Mouse (Mus musculus): Measurements from ENCODE around the gene Fam3b. TPM values are rescaled to one million over a fixed set of nuclear protein-coding genes. Genes with fewer than 3 reads are reported as not detected.

The Fam3b gene
- polyA plus RNA-seq, 1 experiment: not detected

DNA sequence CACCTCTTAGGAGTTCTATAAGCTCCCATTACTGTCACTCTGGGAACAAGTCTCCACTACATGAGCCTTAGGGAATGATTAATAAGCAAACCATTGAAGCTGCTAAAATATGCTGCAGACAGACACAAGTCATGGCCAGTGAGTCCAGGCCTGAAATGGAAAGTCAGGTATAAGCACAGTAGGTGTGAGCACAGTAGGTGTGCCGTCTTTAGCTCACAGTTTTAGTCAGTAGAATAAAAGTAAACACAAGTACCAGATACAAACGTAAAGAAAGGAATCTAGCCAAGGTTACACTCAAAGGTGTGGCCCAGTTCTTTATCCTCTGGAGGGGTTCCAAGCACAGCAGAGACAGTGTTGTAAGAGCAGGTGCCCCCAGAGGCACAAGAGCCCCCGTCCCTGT, 47.1 kb downstream of the Fam3b start:
- Histone ChIP-seq H3K79me3 (ENCODE audit: low read depth) (no peaks in the 10 kb centered on the region), H3K27me3 (ENCODE audit: control insufficient read depth, insufficient read depth, insufficient read length) (no peaks in the 10 kb centered on the region), H3K4me3 (ENCODE audit: insufficient read depth, poor library complexity, severe bottlenecking) (no peak overlapping the region), H3K79me2 (ENCODE audit: control insufficient read depth, insufficient read depth) (no peaks in the 10 kb centered on the region), H3K36me3 (ENCODE audit: control insufficient read depth, insufficient read depth) (no peaks in the 10 kb centered on the region), H3ac (ENCODE audit: control insufficient read depth, insufficient read length, low read depth) (no peak overlapping the region)
- TF ChIP-seq CEBPB (IDR thresholded peaks at IDR 0.05; ENCODE audit: low read depth) (no peak), USF1 (IDR thresholded peaks at IDR 0.05; ENCODE audit: low read depth) (no peak), CTCF (IDR thresholded peaks at IDR 0.05; ENCODE audit: control insufficient read depth, insufficient read depth, insufficient read length) (no peak), MAX (IDR thresholded peaks at IDR 0.05) (no peak), FOSL1 (IDR thresholded peaks at IDR 0.05; ENCODE audit: insufficient read depth, low read length, poor library complexity, severe bottlenecking) (no peak), MYOD1 (IDR thresholded peaks at IDR 0.05; ENCODE audit: control insufficient read depth, insufficient read length, low read depth) (no peak), MYOG (IDR thresholded peaks at IDR 0.05; ENCODE audit: control insufficient read depth, extremely low read depth, insufficient read length) (no peak)

DNA sequence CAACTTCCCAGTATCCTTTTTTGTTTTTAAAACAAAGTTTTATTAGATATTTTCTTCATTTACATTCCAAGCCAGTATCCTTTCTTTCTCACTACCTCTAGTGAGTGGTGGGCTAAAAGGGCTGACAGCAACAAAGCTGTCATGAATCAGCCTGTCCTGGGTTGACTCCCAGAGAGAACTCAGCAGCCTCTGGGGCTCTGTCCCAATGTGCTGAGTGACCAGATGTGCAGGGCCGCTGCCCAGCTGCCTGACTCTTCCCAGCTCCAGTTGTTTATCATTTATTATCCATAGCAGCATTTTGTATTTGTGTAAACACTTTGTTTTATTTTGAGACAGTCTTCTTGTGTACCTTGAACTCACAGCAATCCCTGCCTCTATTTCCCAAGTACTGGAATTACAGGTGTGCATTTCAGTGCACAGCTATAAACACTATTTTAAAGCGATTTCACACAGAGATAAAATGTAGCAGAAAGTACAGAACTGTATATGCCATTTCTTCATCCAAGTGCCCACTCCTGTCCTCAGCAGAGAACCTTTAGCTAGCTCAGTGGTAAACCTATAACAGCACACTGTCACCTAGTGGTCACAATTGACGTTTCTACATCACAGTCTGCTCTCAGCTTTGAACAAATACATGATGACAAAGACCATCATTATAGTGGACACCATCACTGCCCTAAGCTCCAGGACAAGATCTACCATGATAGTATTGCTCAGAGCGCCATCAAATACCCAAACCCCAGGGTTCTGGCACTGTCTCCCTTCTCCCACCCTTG, 48.2 kb downstream of the Fam3b start:
- Histone ChIP-seq H3ac (ENCODE audit: control insufficient read depth, insufficient read length, low read depth) (no peak overlapping the region), H3K79me2 (ENCODE audit: control insufficient read depth, insufficient read depth) (no peaks in the 10 kb centered on the region), H3K4me3 (ENCODE audit: insufficient read depth, poor library complexity, severe bottlenecking) (no peak overlapping the region), H3K36me3 (ENCODE audit: control insufficient read depth, insufficient read depth) (no peaks in the 10 kb centered on the region), H3K27me3 (ENCODE audit: control insufficient read depth, insufficient read depth, insufficient read length) (no peaks in the 10 kb centered on the region), H3K79me3 (ENCODE audit: low read depth) (no peaks in the 10 kb centered on the region)
- TF ChIP-seq CTCF (IDR thresholded peaks at IDR 0.05; ENCODE audit: control insufficient read depth, insufficient read depth, insufficient read length) (no peak), FOSL1 (IDR thresholded peaks at IDR 0.05; ENCODE audit: insufficient read depth, low read length, poor library complexity, severe bottlenecking) (no peak), CEBPB (IDR thresholded peaks at IDR 0.05; ENCODE audit: low read depth) (no peak), MYOG (IDR thresholded peaks at IDR 0.05; ENCODE audit: control insufficient read depth, extremely low read depth, insufficient read length) (no peak), USF1 (IDR thresholded peaks at IDR 0.05; ENCODE audit: low read depth) (no peak), MYOD1 (IDR thresholded peaks at IDR 0.05; ENCODE audit: control insufficient read depth, insufficient read length, low read depth) (no peak), MAX (IDR thresholded peaks at IDR 0.05) (no peak)

DNA sequence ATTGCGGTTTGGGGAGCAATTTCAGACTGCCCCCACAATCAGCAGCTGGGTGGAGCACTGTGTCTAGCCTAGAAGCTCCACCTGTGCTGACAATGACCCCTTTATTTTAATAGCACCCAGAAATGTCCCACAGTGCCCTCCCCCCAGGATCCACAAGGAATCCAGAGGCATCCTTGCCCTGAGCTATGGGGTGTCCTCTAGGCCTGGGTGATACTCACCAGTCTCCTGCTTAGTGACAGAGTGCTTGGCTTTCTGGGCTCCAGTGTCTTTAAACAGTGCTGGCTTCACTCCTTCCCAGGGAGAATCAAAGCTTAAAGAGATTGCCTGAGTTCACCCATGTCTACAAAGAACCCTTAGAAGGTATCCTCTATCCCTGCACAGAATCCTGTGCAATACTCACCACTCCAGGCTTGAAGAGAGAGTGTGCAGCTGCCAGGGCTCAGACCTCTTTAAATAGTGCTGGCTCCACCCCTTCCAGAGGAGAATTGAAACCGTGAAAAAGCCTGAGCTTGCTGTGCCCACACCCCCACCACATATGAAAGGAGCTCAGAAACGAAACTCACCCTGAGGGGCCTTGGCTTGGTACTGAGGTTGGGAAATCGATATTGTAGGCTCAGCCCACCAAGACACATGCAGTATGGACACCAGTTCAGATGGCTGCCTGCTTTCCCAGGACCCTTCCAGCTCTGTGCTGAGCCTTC, 52.0 kb downstream of the Fam3b start, which contains the start of gene Mx1:
Mx1 (minus strand) TSS at position 427 of the 701 bp plus-strand sequence.
- no peaks in the 10 kb centered on the region for H3K79me2 ChIP-seq (ENCODE audit: control insufficient read depth, insufficient read depth)
- H3K79me3 ChIP-seq (ENCODE audit: low read depth): no peaks in the 10 kb centered on the region
- H3K27me3 ChIP-seq (ENCODE audit: control insufficient read depth, insufficient read depth, insufficient read length): no peaks in the 10 kb centered on the region
- H3ac ChIP-seq (ENCODE audit: control insufficient read depth, insufficient read length, low read depth): no peak within 1 kb of the TSS
- no peak for TF ChIP-seq USF1 (IDR thresholded peaks at IDR 0.05; ENCODE audit: low read depth)
- TF ChIP-seq CEBPB (IDR thresholded peaks at IDR 0.05; ENCODE audit: low read depth): no peak
- TF ChIP-seq MYOG (IDR thresholded peaks at IDR 0.05; ENCODE audit: control insufficient read depth, extremely low read depth, insufficient read length): no peak
- no peak for TF ChIP-seq MYOD1 (IDR thresholded peaks at IDR 0.05; ENCODE audit: control insufficient read depth, insufficient read length, low read depth)
- no peak for TF ChIP-seq MAX (IDR thresholded peaks at IDR 0.05)
- no peak for TF ChIP-seq CTCF (IDR thresholded peaks at IDR 0.05; ENCODE audit: control insufficient read depth, insufficient read depth, insufficient read length)
- no peak for TF ChIP-seq FOSL1 (IDR thresholded peaks at IDR 0.05; ENCODE audit: insufficient read depth, low read length, poor library complexity, severe bottlenecking)
- no peaks in the 10 kb centered on the region for H3K36me3 ChIP-seq (ENCODE audit: control insufficient read depth, insufficient read depth)
- no peak within 1 kb of the TSS for H3K4me3 ChIP-seq (ENCODE audit: insufficient read depth, poor library complexity, severe bottlenecking)

DNA sequence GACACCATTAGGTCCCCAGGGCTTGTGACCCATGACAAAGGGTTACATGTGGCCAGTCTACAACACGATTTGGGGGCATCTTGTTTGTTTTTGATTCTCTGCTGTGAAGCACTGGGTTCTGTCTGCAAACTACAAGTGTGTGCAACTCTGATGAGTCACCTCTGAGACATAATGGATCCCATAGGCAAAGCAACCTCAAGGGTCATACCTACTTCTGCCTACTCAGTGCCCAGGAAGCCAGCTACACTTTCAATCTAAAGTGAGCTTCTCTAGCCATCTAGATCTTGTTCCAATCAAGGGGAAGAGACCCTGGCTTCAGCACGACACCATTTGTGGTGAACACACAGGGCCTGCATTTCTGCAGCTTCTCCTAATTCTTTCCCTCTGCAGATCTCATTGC, 53.3 kb downstream of the Fam3b start:
- TF ChIP-seq MYOG (IDR thresholded peaks at IDR 0.05; ENCODE audit: control insufficient read depth, extremely low read depth, insufficient read length) (no peak), CEBPB (IDR thresholded peaks at IDR 0.05; ENCODE audit: low read depth) (peak; percentile 50)
- Histone ChIP-seq H3K79me2 (ENCODE audit: control insufficient read depth, insufficient read depth) (no peaks in the 10 kb centered on the region), H3ac (ENCODE audit: control insufficient read depth, insufficient read length, low read depth) (no peak overlapping the region), H3K36me3 (ENCODE audit: control insufficient read depth, insufficient read depth) (no peaks in the 10 kb centered on the region), H3K4me3 (ENCODE audit: insufficient read depth, poor library complexity, severe bottlenecking) (no peak overlapping the region), H3K27me3 (ENCODE audit: control insufficient read depth, insufficient read depth, insufficient read length) (no peaks in the 10 kb centered on the region), H3K79me3 (ENCODE audit: low read depth) (no peaks in the 10 kb centered on the region)

DNA sequence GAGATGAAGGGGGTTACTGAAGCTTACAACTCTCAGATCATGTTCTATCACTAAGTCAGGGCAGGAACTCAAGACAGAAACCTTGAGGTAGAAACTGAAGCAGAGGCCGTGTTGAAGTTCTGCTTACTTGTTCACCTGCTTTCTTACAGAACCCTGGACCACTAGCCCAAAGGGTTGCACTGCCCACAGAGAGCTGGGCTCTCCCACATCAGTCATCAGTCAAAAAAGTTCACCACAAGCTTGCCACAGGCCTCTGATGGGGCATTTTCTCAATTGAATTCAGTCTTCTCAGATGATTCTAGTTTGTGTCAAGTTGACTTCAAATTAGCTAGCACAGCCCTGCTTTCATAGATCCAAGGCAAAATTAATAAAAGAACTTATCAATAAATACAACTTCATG, 54.8 kb downstream of the Fam3b start:
- H3K27me3 ChIP-seq (ENCODE audit: control insufficient read depth, insufficient read depth, insufficient read length): no peaks in the 10 kb centered on the region
- TF ChIP-seq MYOG (IDR thresholded peaks at IDR 0.05; ENCODE audit: control insufficient read depth, extremely low read depth, insufficient read length) (no peak), CEBPB (IDR thresholded peaks at IDR 0.05; ENCODE audit: low read depth) (no peak), CTCF (IDR thresholded peaks at IDR 0.05; ENCODE audit: control insufficient read depth, insufficient read depth, insufficient read length) (no peak), MYOD1 (IDR thresholded peaks at IDR 0.05; ENCODE audit: control insufficient read depth, insufficient read length, low read depth) (no peak), FOSL1 (IDR thresholded peaks at IDR 0.05; ENCODE audit: insufficient read depth, low read length, poor library complexity, severe bottlenecking) (no peak), MAX (IDR thresholded peaks at IDR 0.05) (no peak), USF1 (IDR thresholded peaks at IDR 0.05; ENCODE audit: low read depth) (no peak)
- H3K36me3 ChIP-seq (ENCODE audit: control insufficient read depth, insufficient read depth): no peaks in the 10 kb centered on the region
- H3K4me3 ChIP-seq (ENCODE audit: insufficient read depth, poor library complexity, severe bottlenecking): no peak overlapping the region
- H3K79me2 ChIP-seq (ENCODE audit: control insufficient read depth, insufficient read depth): no peaks in the 10 kb centered on the region
- H3ac ChIP-seq (ENCODE audit: control insufficient read depth, insufficient read length, low read depth): no peak overlapping the region
- no peaks in the 10 kb centered on the region for H3K79me3 ChIP-seq (ENCODE audit: low read depth)

Measured in C2C12 (cell line).